Mouse (Mus musculus) heart, adult 2 months (tissue): ENCODE results near the gene Mrpl11. TPM values are rescaled to one million over a fixed set of nuclear protein-coding genes. Genes with fewer than 3 reads are reported as not detected.
"Not testable (repeated sequence)": the region's sequence is repeated elsewhere in the genome, so short reads cannot be mapped to it uniquely, and the experiment has no call there.

Source experiments
- DNase-seq, 2 experiments: peaks; one replicate each; pipeline ENCODE4 v3.0.0; 2021
- H3K27ac ChIP-seq: fragments of 200-600 bp; 2 replicates; pipeline ENCODE4 v1.8.1; 2022
- H3K27me3 ChIP-seq: fragments of 200-500 bp; 2 replicates; pipeline ENCODE4 v1.6.1; 2012; ENCODE audit warnings: mild to moderate bottlenecking, low read length, inconsistent platforms, mixed read lengths; ENCODE audit not compliant: control insufficient read depth, insufficient read depth
- H3K36me3 ChIP-seq: fragments of 200-500 bp; 2 replicates; pipeline ENCODE4 v1.6.1; 2012; ENCODE audit warnings: low read length, inconsistent platforms; ENCODE audit not compliant: control insufficient read depth, insufficient read depth
- H3K4me1 ChIP-seq: fragments of 200-500 bp; 2 replicates; pipeline ENCODE4 v1.6.1; 2011; ENCODE audit warnings: low read length; ENCODE audit not compliant: control insufficient read depth, insufficient read depth
- H3K4me3 ChIP-seq: fragments of 200-600 bp; 2 replicates; pipeline ENCODE4 v1.8.1; 2022
- H3K79me2 ChIP-seq: fragments of 200-500 bp; replicated peaks from 2 replicates; pipeline ENCODE4 v1.6.1; 2012; ENCODE audit warnings: mild to moderate bottlenecking, inconsistent platforms, low read length, moderate library complexity, mixed read lengths; ENCODE audit not compliant: control insufficient read depth, insufficient read depth
- H3K9ac ChIP-seq: fragments of 200-500 bp; 2 replicates; pipeline ENCODE4 v1.6.1; 2012; ENCODE audit warnings: low read depth, mild to moderate bottlenecking, control low read depth, inconsistent platforms, low read length, mixed read lengths
- CTCF ChIP-seq: fragments of 200-600 bp; IDR thresholded peaks from 2 replicates; pipeline ENCODE4 v1.8.1; 2022; ENCODE audit warnings: antibody characterized with exemption, mild to moderate bottlenecking, moderate library complexity
- EP300 ChIP-seq: fragments of 200-500 bp; IDR thresholded peaks from 2 replicates; pipeline ENCODE4 v1.6.1; 2011; ENCODE audit warnings: low read depth, low read length, control low read depth; ENCODE audit not compliant: insufficient read depth
- POLR2A ChIP-seq: fragments of 200-500 bp; IDR thresholded peaks from 2 replicates; pipeline ENCODE4 v1.6.1; 2011; ENCODE audit warnings: mild to moderate bottlenecking, low read depth, low read length, control low read depth; ENCODE audit not compliant: insufficient read depth
- WGBS: fragments of 180-500 bp; shearing (Covaris S2); methylation state at CpG from one replicate; pipeline ENCODE4 v1.1.7; 2018; 5-methylcytosine and 5-hydroxymethylcytosine counted together
- intact Hi-C: fragments of 180-260 bp; cut with DNase I; formaldehyde crosslinking; loops from one replicate; pipeline ENCODE4 v1.15.1; 2025
- polyA plus RNA-seq: library from polyadenylated mRNA; depleted of rRNA; stranded (reverse); fragments of >200 nt; gene quantifications from 2 replicates; pipeline ENCODE4 v1.2.3, GENCODE M21; 2012
- total RNA-seq, 2 experiments: library from RNA; stranded (reverse); gene quantifications; 2 replicates each; pipeline ENCODE4 v1.2.3; 2021

Gene Mrpl11
- total and polyA plus RNA-seq, 3 experiments, result 45.2 to 67.4 (median 61.0) TPM

- no peaks in the 10 kb centered on the region; the same call in 1 of the 2 replicates for H3K27me3 ChIP-seq
- WGBS, result 7% methylated on average over 13 of the region's 13 CpGs
Measured at GRCm38 (mm10) chr19:4943253-4943588, 18.7 kb upstream of the Mrpl11 start.

GRCm38 (mm10) chr19:4945540-4945939 is 16.4 kb upstream of the Mrpl11 start:
- no peak overlapping the region for H3K9ac ChIP-seq
- H3K27me3 ChIP-seq, result no peaks in the 10 kb centered on the region; the same call in 1 of the 2 replicates
- H3K4me3 ChIP-seq, result no peak overlapping the region
- H3K27ac ChIP-seq, result no peak overlapping the region
- DNase-seq, result no peak
- intact Hi-C loops, result no loop called here
- TF ChIP-seq CTCF, result no peak
- no peak for TF ChIP-seq EP300
- TF ChIP-seq POLR2A, result no peak
- 52% methylated on average over 6 of the region's 6 CpGs for WGBS
- no peaks in the 10 kb centered on the region for H3K36me3 ChIP-seq
- H3K4me1 ChIP-seq, result no peaks in the 10 kb centered on the region
- no peaks in the 10 kb centered on the region for H3K79me2 ChIP-seq

More at GRCm38 (mm10) chr19:4943253-4943588, 18.7 kb upstream of the Mrpl11 start:
- intact Hi-C loops, result no loop called here
- Histone ChIP-seq H3K4me1 (no peaks in the 10 kb centered on the region), H3K79me2 (no peaks in the 10 kb centered on the region), H3K9ac (0 out of 2 replicates have a peak overlapping the region, but pooled peaks have one; percentile 19), H3K27ac (no peak overlapping the region), H3K4me3 (peak overlapping the region; percentile 54), H3K36me3 (no peaks in the 10 kb centered on the region)
- DNase-seq, result no peak
- no peak for TF ChIP-seq EP300
- no peak for TF ChIP-seq POLR2A
- no peak for TF ChIP-seq CTCF

GRCm38 (mm10) chr19:4948641-4949040 is 13.3 kb upstream of the Mrpl11 start:
- 80% methylated on average over 9 of the region's 9 CpGs for WGBS
- H3K4me3 ChIP-seq, H3K79me2 ChIP-seq, H3K4me1 ChIP-seq, H3K36me3 ChIP-seq, H3K9ac ChIP-seq, DNase-seq, intact Hi-C loops, H3K27me3 ChIP-seq, H3K27ac ChIP-seq: not testable (repeated sequence)

DNA sequence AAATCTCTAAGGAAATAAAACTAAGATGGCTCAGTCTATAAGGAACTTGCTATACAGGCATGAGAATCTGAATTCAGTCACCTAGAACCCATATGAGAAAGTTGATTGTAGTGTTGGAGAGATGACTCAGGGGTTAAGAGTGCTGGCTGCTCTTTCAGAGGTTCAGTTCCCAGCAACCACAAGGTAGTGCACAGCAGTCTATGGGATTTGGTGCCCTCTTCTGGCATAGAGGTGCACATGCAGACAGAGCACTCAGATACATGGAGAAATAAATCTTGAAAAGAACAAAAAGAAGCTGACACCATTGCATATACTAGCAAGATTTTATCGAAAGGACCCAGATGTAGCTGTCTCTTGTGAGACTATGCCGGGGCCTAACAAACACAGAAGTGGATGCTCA is 6.3 kb downstream of the Mrpl11 start:
- Histone ChIP-seq H3K27ac (no peak overlapping the region), H3K79me2 (no peaks in the 10 kb centered on the region), H3K27me3 (no peaks in the 10 kb centered on the region), H3K36me3 (no peaks in the 10 kb centered on the region), H3K4me1 (no peaks in the 10 kb centered on the region), H3K9ac (no peak overlapping the region), H3K4me3 (no peak overlapping the region)
- TF ChIP-seq POLR2A (no peak), EP300 (no peak), CTCF (peak; percentile 55)
- intact Hi-C loops, result loop anchor here (2.0 kb wide), 1 partner anchor 213 kb away; no protein-coding TSS in a partner anchor
- DNase-seq, result no peak
- WGBS, result 95% methylated on average over 2 of the region's 2 CpGs

- Histone ChIP-seq H3K4me3 (no peak overlapping the region), H3K36me3 (no peaks in the 10 kb centered on the region), H3K9ac (no peak overlapping the region), H3K27me3 (no peaks in the 10 kb centered on the region), H3K79me2 (no peaks in the 10 kb centered on the region), H3K27ac (no peak overlapping the region), H3K4me1 (no peaks in the 10 kb centered on the region)
- 0 out of 2 replicates have a peak, but pooled peaks have one; percentile 28 for TF ChIP-seq EP300
- no peak for TF ChIP-seq POLR2A
- TF ChIP-seq CTCF, result peak; percentile 92
- DNase-seq, result peak in 1 of 2 experiments; percentile 18
- intact Hi-C loops, result loop anchor here (1.0 kb wide), 1 partner anchor 21 kb away; no protein-coding TSS in a partner anchor
Measured at GRCm38 (mm10) chr19:4981767-4982166, 19.8 kb downstream of the Mrpl11 start.

DNA sequence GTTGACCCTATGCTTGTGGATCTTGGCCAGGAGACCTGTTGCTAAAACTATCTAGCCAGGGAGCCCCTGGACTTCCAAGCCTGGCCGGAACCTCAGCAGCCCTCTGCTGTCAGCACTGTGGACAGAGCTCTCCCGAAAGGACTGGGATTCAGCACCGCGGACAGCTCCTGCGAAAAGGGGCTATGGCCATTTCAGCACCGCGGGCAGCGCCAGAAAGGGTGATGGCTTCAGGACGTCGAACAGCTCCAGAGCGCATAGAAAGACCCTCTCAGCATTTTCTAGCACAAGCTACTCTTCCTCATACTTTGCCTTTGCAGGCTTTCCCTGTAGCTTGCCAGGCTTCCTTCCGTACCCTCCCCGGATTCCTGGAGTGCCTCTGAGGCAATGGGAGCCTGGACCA is 27.1 kb downstream of the Mrpl11 start:
- Histone ChIP-seq H3K27me3 (no peaks in the 10 kb centered on the region), H3K79me2 (no peaks in the 10 kb centered on the region), H3K9ac (no peak overlapping the region), H3K27ac (no peak overlapping the region), H3K36me3 (no peaks in the 10 kb centered on the region; the same call in 1 of the 2 replicates), H3K4me1 (no peaks in the 10 kb centered on the region; the same call in 1 of the 2 replicates), H3K4me3 (no peak overlapping the region)
- 4% methylated on average over 13 of the region's 13 CpGs for WGBS
- TF ChIP-seq EP300, result peak; percentile 95
- TF ChIP-seq CTCF, result no peak
- intact Hi-C loops, result no loop called here
- peak; percentile 85 to 93 for DNase-seq
